Mouse (Mus musculus): ENCODE data around the gene Rinl.

The Rinl gene

DNA sequence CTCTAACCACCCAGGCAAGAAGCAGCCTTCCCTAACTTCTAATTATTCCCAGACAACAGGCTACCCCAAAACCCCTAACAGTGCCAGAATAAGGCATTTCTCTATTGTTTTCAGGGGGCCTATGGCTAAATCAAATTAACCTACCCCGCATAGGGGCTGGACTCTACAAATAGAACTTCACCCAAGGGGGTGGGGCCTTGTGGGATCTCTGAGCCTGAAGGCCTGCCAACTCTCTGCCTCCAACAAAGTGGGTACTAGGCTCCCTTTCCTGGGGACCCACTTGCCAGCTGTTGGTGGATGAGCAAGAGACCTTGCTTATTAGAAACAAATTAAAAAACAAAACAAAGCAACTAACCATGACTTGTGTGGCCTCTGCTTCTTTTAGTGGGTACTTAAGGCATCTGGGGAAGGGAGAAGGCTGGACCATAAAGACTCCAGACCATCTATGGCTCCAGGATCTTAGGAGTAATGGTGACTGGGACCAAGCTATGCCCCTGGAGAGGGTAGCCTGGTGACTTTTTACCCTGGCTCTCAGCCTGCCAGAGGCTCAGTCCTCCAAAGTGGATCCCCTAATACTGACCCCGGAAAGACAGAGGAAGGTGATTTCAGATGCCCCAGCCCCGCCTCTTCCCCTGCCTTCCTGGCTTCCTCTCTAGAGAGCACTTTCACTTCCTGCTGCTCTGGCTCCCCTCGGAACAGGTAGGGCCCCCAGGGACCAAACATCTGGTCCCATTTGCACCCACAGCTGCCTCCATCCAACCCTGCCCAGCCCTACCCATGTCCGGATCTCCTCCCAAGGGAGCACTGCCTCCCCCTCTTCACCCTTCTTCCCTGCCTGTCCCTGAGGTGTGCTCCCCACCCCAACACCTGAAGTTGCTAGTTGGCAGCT, at the start of gene Rinl:
TSS of gene Rinl (plus strand) at position 663 of the 889 bp plus-strand sequence.
- DNase-seq (ENCODE audit: low read depth, low spot score): no peak

DNA sequence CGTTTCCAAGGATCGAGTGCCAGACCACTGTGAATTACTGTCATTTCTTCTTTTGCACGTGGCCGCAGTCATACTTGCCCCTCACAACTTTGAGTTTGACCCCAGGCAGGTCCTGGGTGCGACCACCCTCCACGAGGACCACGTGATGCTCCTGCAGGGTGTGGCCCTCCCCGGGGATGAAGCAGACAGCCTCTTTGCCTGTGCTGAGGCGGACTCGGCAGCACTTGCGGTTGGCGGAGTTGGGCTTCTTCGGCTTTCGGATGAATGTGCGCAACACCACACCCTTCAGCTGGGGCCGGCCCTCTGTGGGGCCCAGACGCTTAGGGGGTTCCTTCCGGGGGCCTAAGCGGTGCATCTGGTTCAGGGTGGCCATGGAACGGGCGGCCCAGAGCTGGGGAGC, 48.9 kb upstream of the Rinl start:
- no peak for DNase-seq (ENCODE audit: low read depth, low spot score)

DNA sequence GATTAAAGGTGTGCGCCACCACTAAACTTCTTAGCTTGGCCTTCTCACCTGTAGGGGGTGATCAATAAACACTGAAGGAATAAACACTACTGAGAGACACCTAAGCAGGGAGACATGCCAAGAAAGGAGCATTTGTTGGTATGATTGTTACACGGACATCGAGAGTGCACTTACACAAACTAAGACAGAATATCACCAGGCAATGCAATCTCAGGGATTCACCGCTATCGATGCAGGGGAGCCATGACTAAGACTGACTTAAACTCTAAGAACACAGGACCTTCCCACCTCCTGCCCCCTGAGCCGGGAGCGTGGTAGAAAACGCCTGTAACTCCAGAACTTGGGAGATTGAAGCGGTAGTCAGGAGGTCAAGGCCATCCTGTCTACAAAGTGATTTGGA, 47.8 kb upstream of the Rinl start:
- peak; percentile 36 for DNase-seq (ENCODE audit: low read depth, low spot score)

DNA sequence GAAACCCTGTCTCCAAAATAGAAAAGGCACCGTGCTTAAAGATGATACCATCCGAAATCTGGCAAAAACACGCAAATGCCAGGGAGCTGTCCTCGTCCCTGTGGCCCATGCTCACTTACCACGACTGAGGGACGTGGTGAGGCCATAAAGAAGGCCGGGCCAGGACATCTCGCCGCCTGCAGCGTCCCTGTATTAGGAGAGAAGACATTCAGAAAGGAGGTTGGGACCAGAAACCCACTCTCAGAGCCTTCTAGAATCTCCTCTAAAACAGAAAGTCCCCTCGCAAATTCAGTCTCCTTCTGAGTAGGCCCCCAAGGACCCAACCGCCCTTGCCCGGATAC, 47.4 kb upstream of the Rinl start:
- no peak for DNase-seq (ENCODE audit: low read depth, low spot score)

DNA sequence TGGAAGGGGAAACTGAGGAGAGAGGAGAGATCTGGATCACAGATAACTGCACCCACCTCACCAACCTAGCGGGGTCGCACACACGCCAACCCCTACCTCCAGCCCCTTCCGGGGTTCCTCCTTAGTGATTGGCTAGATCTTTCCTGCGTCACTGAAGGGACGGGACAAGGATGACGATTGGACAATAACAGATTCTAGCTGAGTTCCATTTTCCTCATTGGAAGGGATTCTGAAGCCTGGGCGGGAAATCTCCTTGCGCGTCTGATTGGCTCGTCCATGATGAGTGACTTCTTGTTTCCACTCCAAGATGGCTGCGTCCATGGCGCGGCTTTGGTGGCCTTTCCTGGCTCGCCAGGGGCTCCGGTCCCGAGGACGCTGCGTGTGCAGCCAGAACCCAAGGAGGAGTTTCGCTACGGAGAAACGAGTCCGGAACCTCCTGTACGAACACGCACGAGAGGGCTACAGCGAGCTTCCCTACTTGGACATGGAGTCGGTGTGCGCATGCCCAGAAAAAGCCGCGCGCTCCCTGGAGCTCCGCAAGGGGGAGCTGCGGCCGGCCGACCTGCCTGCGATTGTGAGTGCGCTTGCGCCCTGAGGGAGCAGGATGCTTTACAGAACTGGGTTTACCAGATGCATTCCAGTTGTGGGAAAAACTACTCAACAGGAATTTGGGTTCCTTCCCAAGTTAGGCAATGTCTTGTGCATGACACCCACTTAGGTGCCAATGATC, 46.9 kb upstream of the Rinl start, which contains the start of the genes Mrps12 and Sars2:
TSS of gene Mrps12 (minus strand) at position 112 of the 730 bp plus-strand sequence.
TSS of gene Sars2 (plus strand) at position 284 of the 730 bp plus-strand sequence.
- peak; percentile 98 for DNase-seq (ENCODE audit: low read depth, low spot score)

DNA sequence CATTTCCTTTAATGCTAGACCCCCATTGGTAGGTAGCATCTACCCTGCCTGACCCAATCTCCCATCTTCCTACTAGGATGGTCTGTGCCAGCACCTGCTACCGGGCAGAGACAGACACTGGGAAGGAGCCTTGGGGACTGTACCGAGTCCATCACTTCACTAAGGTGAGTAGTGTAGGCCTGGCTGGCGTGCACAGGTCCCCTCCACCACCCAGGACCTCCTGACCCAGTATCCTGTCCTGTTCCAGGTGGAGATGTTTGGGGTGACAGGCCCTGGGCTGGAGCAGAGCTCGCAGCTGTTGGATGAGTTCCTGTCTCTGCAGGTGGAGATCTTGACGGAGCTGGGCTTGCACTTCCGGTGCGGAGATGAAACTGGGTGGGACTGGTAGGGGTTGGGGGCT, 38.8 kb upstream of the Rinl start:
- DNase-seq (ENCODE audit: low read depth, low spot score): no peak

DNA sequence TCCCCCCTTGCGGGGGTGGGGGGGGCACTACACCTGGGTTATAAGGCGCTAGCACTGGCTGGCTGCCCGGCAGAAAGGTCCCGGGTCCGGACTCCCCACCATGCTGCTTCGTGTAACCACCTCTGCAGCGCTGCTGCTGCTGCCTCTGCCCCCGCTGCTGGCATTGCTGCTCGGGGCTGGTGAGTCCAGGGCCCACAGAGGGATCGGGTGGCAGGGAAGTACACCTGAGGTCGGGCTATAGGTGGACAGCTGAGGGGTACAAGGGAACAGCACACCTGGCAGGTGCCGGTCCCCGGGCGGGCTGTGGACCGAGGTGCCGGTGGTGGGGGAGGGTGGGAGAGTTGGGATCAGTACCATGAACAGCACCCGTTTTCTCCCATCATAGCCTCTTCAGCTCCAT, 32.7 kb upstream of the Rinl start, which contains the start of gene Ccer2:
TSS of gene Ccer2 (plus strand) at position 96 of the 400 bp plus-strand sequence.
- no peak for DNase-seq (ENCODE audit: low read depth, low spot score)

DNA sequence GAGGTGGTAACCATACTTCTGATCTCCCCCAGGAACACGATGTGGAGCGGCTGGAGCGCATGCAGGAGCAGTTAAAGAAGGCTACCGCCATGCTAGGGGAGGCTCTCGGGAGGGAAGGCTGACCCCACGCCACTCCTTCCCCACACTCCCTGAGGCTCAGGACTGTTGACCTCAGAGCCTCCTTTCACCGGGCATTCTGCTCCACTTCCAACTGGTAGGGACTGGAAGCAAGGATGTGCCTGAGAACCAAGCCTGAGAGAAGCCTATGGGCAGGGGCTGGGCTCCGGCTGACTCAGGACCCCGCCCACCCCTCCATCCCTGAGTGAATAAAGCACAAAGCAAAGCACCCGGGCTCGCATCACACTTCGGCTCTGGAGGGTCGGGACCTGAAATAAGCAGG, 30.1 kb upstream of the Rinl start:
- no peak for DNase-seq (ENCODE audit: low read depth, low spot score)

DNA sequence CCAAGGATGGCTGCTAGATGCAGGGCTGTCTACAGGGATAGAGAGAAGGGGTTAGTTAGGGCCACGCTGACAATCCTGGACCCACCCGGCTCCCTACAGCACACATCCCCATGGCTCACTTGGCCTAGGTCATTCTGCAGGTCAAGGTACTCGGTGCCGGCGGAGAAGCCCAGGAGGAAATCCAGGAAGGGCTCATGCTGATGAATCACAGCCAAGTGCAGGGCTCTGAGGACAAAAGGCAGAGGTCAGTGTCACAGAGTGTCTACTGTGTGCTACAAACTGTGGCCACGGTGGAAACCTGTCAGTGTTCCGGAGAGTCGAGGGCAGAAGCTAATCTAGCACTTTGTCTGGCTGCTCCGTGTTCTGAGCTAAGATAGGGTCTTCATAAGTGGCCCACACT, 26.9 kb upstream of the Rinl start:
- DNase-seq (ENCODE audit: low read depth, low spot score): no peak

DNA sequence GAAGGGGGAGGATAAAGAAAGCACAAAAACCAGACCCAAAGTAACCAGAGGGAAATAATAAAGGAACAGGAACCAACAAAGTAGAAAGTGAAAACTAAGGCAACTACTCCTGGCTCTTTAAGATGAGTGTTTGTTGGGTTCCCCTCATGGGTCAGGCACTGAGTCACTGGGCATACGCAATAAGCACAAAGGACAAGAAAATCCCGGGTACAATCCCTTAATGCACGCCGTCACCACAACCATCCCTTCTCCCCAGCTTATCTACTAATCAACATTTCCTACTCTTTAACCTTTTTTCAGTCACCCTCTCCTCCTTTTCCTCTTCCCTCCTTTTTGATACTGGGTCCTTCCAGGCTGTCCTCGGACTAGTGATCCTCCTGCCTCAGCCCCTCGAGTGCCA, 23.6 kb upstream of the Rinl start:
- DNase-seq (ENCODE audit: low read depth, low spot score): peak; percentile 27

DNA sequence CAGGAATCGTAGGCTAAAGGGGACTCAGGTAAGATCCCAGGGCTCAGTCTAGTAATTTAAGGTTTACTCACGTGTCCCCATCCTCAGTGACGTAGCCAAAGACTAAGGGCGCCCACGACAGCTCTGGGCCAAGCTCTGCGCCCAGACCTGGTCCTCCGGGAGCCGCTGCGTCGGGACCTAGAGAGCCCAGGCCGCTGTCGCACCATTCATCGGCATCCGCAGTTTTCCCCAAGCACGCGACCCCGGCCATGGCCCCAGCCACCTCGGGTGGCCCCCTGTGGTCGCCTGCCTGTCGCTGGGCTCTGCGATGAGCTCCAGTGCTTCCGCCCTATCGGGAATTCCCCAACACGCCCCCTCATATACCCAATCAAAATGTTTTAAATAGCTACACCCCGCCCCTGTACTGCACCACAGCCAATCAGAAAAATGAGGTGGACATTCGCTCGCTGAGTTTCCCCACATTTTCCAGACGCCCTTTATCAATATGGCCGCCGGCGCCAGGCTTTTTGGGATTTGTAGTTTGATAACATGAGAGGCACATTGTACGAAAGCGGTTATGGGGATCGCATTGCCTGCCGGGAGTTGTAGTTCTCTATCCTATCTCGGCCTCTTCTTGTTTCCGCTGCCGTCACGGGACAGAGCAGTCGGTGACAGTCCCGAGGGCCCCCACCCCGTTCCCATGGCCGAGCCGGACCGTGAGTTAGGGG, 22.4 kb upstream of the Rinl start, which contains the start of gene Sirt2:
TSS of gene Sirt2 (plus strand) at position 563 of the 707 bp plus-strand sequence.
- peak; percentile 99 for DNase-seq (ENCODE audit: low read depth, low spot score)

DNA sequence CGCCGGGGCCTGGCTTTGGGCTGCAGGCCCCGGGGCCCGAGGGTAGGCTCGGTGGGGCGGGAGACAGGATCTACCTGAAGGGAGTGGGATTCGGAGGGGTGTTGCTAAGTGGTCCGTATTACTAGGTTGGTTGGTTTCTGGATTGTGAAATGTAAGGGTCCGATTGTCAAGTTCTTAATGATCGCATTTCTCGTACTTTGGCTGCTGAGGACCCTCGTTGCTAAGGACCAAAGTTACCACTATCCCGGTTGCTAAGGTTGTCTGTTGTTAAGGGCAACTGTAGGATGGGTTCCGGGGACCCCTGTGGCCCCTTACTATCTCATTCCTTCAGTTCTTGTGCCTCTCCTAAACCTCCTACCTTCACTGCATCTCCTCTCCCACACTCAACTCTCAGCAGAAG, 21.9 kb upstream of the Rinl start:
- peak; percentile 15 for DNase-seq (ENCODE audit: low read depth, low spot score)

DNA sequence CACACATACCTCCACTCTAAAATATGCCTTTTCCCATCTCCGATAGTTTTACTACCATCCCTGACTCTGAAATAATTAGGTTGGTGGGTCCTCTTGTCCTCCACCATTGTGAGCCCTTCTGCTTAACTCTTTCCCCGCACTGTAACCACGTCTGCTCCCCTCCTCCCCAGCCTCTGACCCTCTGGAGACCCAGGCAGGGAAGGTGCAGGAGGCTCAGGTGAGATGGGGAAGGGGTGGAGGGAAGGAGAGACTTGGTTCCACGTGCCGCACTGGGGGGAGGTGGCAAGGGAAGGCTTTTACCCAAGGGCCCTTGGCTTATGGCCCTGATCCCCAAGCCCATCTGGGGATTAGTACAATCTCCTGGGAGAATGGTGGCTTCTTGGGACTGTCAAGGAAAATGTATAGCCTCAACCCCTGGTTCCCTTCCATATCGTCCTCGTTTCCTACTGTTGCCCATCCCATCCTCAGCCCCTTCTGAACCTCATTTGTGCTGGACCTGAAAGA, 21.3 kb upstream of the Rinl start, which contains the start of gene Nfkbib:
TSS of gene Nfkbib (minus strand) at position 51 of the 504 bp plus-strand sequence.
- DNase-seq (ENCODE audit: low read depth, low spot score): no peak

DNA sequence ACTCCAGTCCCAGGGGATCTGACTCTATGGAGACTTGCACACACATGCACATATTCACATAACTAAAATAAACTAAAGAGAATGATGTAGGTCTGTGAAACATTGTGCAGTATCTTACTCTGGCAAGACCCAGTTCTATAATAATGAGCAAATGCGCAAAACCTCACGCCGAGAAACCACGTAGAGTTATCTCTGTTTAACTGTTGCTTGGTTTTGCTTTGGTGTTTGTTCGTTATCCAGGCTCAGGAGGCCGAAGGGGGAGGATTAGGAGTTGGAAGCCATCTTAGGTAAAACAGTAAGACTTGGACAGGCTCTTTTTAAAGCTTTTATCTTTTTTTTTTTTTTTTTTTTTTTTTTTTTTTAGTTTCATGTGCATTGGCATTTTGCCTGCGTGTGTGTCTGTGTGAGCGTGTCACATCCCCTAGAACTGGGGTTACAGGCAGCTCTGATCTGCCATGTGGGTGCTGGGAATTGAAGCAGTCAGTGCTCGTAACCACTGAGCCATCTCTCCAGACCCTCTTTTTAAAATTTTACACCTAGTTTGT, 19.3 kb upstream of the Rinl start:
- DNase-seq (ENCODE audit: low read depth, low spot score): no peak

DNA sequence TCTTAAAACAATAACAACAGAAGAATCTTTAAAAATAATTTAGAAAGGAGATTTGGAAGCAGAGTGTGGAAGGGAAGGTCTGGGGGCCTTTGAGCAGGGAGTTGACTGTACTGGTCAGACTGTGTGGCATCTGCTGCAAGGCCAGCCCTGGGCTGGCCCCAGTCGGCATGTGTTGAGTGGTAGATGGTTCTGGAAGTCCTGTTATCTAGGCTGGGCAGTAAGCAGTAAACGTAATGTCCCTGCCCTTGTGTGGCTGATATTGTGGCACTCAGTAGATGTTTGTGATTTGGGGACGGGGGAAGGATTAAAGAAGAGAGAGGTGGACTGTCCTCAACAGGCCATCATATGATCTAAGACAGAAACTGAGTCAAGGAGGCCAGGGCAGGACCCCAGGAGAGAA, 18.5 kb upstream of the Rinl start:
- no peak for DNase-seq (ENCODE audit: low read depth, low spot score)

DNA sequence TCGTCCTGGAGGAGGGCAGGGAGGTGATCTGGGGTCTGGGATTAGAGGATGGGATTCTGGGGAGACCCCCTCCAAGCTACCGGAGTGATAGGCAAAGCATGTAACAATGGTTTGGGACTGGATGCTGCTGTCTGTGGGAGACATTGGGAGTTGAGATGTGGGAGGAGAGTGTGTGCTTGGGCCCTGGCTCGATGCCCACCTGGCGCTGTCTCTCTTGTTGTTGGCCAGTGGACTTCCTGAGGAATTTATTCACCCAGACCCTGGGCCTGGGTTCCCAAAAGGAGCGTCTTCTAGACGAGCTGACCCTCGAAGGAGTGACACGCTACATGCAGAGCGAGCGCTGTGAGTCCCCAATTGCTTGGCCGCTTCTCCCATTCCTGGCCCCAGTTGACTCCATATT, 16.9 kb upstream of the Rinl start:
- no peak for DNase-seq (ENCODE audit: low read depth, low spot score)

DNA sequence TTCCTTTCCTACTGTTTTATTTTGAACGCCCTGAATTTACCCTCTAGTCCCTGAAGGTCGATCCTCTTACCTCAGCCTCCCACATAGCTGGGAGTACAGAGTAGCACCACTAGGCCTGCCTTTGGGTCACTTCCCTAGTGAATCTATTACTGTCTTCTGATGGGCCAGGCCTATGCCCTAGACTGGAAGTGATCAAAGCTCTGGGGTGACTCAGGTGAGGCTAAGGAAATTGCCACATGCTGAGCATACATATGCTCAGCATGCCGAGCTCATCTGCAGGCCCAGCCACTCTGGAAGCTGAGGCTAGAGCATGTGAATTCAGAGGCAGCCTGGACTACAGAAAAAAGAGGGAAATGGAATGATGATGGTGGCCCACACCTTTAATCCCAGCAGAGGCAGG, 15.6 kb upstream of the Rinl start:
- no peak for DNase-seq (ENCODE audit: low read depth, low spot score)

DNA sequence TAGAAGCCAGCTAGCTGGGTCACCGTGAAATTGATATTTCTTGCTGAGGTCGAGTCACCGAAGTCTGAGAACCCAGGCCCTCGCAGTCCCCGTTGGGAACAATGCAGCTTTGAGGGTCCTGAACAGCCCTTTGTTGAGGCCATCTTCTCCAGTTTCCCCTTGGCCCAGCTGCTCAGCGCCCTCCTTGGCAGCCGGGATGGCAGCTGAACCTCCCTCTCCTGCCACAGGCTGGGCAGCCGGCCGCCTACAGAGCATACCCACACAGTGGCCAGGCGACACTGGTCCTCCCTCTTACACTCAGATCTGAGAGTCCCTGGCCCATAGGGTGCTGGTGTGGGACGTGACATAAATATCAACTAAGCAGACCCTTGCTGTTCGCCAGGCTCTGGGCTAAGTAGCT, 14.6 kb upstream of the Rinl start:
- no peak for DNase-seq (ENCODE audit: low read depth, low spot score)

DNA sequence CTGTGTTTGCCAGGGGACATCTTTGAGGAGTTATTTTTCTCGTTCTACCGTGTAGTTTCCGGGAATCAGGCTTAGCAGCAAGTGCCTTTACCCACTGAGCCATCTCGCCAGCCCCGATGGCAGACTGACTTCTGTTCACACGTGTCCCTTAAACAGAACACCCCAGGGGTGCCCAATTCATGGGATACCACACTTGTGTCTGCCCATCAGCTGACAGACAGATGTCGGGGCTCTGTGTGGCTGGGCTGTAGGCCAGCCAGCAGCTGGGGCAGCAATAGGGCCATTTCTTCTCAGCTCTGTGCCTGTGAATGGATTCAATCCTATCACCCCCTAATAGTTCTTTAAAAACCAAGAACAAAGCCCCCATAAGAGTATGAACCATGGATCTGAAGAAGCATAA, 13.6 kb upstream of the Rinl start:
- no peak for DNase-seq (ENCODE audit: low read depth, low spot score)

DNA sequence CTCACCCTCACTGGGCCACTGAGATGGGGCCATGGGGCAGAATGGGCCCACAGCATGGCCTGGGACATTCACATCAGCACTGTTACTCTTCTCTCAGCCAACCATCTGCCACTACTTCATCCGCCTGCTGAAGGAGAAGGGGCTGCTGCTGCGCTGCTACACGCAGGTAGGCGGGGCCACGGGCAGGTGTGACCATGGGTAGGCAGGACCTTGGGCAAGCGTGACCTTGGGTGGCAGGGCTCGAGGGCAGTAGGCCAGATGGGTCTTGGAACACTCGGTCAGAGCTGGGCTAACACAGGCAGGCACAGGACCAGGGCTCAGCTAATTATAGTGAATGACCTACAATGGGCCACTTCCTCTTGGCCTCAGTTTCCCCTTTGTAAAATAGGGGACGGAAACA, 9.9 kb upstream of the Rinl start:
- no peak for DNase-seq (ENCODE audit: low read depth, low spot score)

DNA sequence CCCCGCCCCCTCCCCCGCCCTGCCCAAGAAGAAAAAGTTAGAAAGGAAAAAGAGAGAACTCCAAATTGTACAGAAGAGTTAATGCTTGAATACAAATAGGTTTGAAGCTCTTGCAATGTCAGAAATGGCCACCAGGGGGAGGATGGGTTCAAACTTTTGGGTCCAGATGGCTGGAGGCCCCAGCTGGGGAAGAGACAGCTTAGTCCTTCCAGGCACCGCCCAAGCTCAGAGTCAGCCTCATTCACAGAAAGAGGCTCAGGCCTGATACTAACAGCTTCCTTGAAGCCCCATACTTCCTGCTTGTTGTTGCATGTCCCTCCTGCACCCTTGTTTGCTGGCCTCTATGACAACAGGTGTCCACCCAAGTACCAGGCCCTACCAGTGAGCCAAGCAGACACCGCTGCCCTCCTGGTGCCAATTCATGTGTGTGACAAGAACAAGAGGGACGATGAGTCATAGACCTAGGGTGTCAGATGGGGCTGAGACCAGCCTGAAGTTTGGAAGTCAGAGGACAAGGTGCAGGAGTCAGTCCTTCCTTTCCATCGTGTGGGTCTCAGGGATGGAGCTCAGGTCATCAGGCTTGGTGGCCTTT, 8.6 kb upstream of the Rinl start:
- peak; percentile 93 for DNase-seq (ENCODE audit: low read depth, low spot score)

All from 3T3-L1 (cell line).